12 mouse cellular contexts compared by ENCODE assay signal in genomic region chr8:116928588-116928987, GRCm38 (mm10). TPM values are rescaled to one million over a fixed set of nuclear protein-coding genes. Genes with fewer than 3 reads are reported as not detected.
A peak's percentile ranks its signal among the peaks of the same experiment; 100 is the strongest.
DNase-seq lines count a peak whose midpoint lies in the region; TF ChIP-seq lines count a peak whose summit lies in the region.
"Had no signal": no experiment of that assay in that cellular context is flagged by ENCODE, and none has a peak within 500 bp of the region (broad histone marks: within the 10 kb centered on the region; RNA-seq: fewer than 3 reads in every experiment).

No protein-coding gene starts in this region.

- no peak overlapping the region for H3K27ac ChIP-seq in layer of hippocampus, adult 2 months
- no peak overlapping the region for H3K27ac ChIP-seq in cortical plate, adult 2 months (ENCODE audit: insufficient read depth, low read length)
- H3K27ac ChIP-seq: forebrain, embryonic 12.5 days; limb, embryonic 12.5 days; liver, embryonic 15.5 days had no signal

- no peaks in the 10 kb centered on the region for H3K27me3 ChIP-seq in E14TG2a.4 (ENCODE audit: insufficient read depth, low read length)
- H3K27me3 ChIP-seq: forebrain, embryonic 12.5 days; limb, embryonic 12.5 days; liver, embryonic 15.5 days had no signal

- peaks cover 8% of the 10 kb centered on the region; the same call in 1 of the 2 replicates for H3K4me1 ChIP-seq in E14TG2a.4 (replicated peaks; ENCODE audit: low read depth, low read length)
- H3K4me1 ChIP-seq in cortical plate, adult 2 months (ENCODE audit: control insufficient read depth, insufficient read depth, low read length) = no peaks in the 10 kb centered on the region
- H3K4me1 ChIP-seq: forebrain, embryonic 12.5 days; limb, embryonic 12.5 days had no signal

- H3K36me3 ChIP-seq in E14TG2a.4 (ENCODE audit: insufficient read depth, low read length) = peaks cover 100% of the 10 kb centered on the region

- TF ChIP-seq POLR2A in cortical plate, adult 2 months (IDR thresholded peaks at IDR 0.05; ENCODE audit: extremely low read depth, insufficient read depth, low read length) = no peak

- no peak for DNase-seq in layer of hippocampus, adult 2 months (ENCODE audit: low spot score in 2 of 2)
- no peak for DNase-seq in layer of hippocampus, adult 9-10 months (ENCODE audit: low spot score)
- DNase-seq in 3134 (ENCODE audit: extremely low read depth, insufficient read length, low spot score) = peak; percentile 16
- no peak for DNase-seq in urinary bladder, adult 2 months (ENCODE audit: low spot score)
- no peak for DNase-seq in testis, postnatal 14 days (ENCODE audit: low spot score)
- DNase-seq: adrenal gland, adult 2 months; cerebellum, adult 8-10 months had no signal

- no peak overlapping the region for H3K4me3 ChIP-seq in layer of hippocampus, adult 2 months
- H3K4me3 ChIP-seq in E14TG2a.4 (replicated peaks; ENCODE audit: low read length) = no peak overlapping the region
- no peak overlapping the region for H3K4me3 ChIP-seq in cortical plate, adult 2 months (ENCODE audit: insufficient read depth, low read length)
- H3K4me3 ChIP-seq: forebrain, embryonic 12.5 days; limb, embryonic 12.5 days; liver, embryonic 15.5 days had no signal

- TF ChIP-seq CTCF in layer of hippocampus, adult 2 months (conservative IDR thresholded peaks at IDR 0.05) = peak; percentile 54
- peak; percentile 35 for TF ChIP-seq CTCF in E14TG2a.4 (conservative IDR thresholded peaks at IDR 0.05; ENCODE audit: low read length)
- 0 out of 2 replicates have a peak, but pooled peaks have one; percentile 3 for TF ChIP-seq CTCF in cortical plate, adult 2 months (IDR thresholded peaks at IDR 0.05; ENCODE audit: extremely low read depth, insufficient read depth, low read length)

- no peaks in the 10 kb centered on the region for H3K9me3 ChIP-seq in E14TG2a.4 (ENCODE audit: low read length)
- H3K9me3 ChIP-seq: forebrain, embryonic 12.5 days; limb, embryonic 12.5 days; liver, embryonic 15.5 days had no signal

RNA-seq across cellular contexts. Expression of gene Cenpn, which starts 7.1 kb away (rescaled TPM):
- 1 to 10 TPM; 1.5 to 1.7 TPM for total RNA-seq in layer of hippocampus, adult 2 months (2021)
- 1.5 and 2.4 TPM in 2 replicates for polyA plus RNA-seq in cortical plate, adult 2 months (2012; rRNA removed)
- polyA plus RNA-seq in urinary bladder, adult 2 months (2012; rRNA removed) = 2.2 and 2.8 TPM in 2 replicates

RNA-seq across cellular contexts. Expression of gene Cmc2, which starts 7.3 kb away (rescaled TPM):
- total RNA-seq in layer of hippocampus, adult 2 months (2021) = 10 to 100 TPM; 11.9 to 13.5 TPM
- polyA plus RNA-seq in cortical plate, adult 2 months (2012; rRNA removed) = 19.6 and 21.6 TPM in 2 replicates
- polyA plus RNA-seq in urinary bladder, adult 2 months (2012; rRNA removed) = 10.1 and 11.3 TPM in 2 replicates

RNA-seq across cellular contexts. Expression of gene Atmin, which starts 14.6 kb away (rescaled TPM):
- 10 to 100 TPM; 41.6 to 42.2 TPM for total RNA-seq in layer of hippocampus, adult 2 months (2021)
- 40.2 and 40.6 TPM in 2 replicates for polyA plus RNA-seq in cortical plate, adult 2 months (2012; rRNA removed)
- polyA plus RNA-seq in urinary bladder, adult 2 months (2012; rRNA removed) = 11.2 and 13.4 TPM in 2 replicates

RNA-seq across cellular contexts. Expression of gene 1700030J22Rik, which starts 50.2 kb away (rescaled TPM):
- 1 to 10 TPM; 6.9 to 7.5 TPM for total RNA-seq in layer of hippocampus, adult 2 months (2021)
- 7.2 and 7.3 TPM in 2 replicates for polyA plus RNA-seq in cortical plate, adult 2 months (2012; rRNA removed)
- polyA plus RNA-seq in urinary bladder, adult 2 months (2012; rRNA removed) = 0.47 TPM in 2 replicates

Comparison
In these comparisons a context has a peak if more than half of its experiments do, and no peak if none do; other contexts are left out.
1. CTCF ChIP-seq: peak in every context shown above with its lines; median percentile 54 in layer of hippocampus, adult 2 months; 35 in E14TG2a.4; 3 in cortical plate, adult 2 months.